Mouse (Mus musculus) CD4-positive helper T cell, adult 2 months (primary cell): Measurements from ENCODE around the gene Nup37.

Experiments used
- DNase-seq: peaks from one replicate; pipeline ENCODE4 v3.0.0-alpha.2; 2012; ENCODE audit warnings: low read depth, missing footprints, low spot score

Nup37 gene

DNA sequence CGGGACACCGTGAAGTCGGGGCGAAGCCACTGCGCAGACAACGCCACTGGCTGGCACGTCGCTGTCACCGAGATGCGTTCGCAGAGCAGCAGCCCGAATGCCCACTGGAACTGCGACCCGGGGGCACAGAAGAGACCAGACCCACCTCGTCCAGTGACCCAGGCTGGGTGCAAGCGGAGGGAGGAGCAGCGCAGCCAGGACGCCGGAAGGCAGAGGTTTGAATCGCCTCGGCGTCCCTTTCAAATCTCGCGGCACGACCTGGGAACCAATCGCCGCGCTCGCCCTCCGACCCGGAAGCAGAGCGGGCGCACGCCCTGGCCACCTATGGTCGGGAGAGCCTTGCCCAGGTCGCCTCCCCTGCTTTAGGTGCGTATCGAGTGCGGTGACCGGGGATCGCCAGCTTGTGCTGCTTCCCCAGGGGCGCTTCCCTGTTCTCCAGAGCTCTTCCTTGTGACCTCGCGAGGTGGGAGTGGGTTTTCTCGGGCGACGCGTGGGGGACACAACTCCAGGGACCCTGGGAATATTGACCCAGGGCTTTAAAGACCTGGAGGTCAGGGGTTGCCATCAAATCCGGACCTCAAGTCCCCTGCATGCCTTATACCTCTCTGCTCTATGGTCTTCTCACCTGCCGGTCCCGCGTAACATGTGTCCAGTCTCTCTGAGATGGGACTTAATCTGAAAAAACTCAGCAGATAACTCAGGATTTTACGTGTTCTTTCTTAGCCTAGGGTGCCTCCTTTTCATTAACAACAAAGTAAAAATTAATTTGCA lies at the start of gene Nup37, which contains the start of gene Parpbp:
Gene Nup37, plus strand, starts transcription at position 286 of the 771 bp plus-strand sequence.
Gene Parpbp, minus strand, starts transcription at position 235 of the 771 bp plus-strand sequence.
- peak; percentile 90 for DNase-seq

DNA sequence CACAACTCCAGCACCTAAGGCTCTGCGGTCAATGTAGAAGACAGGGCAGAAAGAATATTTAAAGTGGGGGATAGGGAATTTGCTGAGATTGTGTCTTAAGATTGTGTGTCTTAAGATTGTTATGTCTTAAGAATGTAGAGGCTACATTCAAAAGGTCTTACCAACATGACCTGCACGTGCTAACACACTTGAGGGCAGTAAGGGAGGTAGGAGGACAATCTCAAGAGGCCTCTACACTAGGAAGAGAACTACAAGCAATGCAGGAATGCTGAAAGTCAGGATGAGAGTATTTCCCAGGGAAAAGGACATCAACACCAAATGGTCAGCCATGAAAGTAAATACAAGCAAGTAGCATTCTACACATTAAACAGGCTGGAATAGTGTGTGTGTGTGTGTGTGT lies 40.6 kb upstream of the Nup37 start:
- no peak for DNase-seq

DNA sequence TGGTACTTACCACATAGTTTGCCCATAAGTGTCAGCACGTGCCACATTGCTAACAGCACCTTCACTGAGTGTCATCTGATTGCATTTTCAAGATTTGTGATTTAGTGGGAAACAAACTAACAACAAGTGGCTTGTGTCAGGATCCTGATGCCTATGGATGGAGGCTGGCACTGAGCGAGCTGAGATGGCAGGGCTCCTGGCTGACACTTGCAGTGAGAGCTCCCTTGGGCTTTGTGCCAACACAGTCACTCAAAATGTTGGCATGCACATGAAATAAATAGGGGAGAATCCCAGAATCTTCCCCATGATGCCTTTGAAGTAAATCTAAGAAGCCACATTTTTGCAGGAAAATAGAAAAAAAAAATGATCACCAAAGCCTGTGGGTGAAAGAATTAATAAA lies 33.5 kb upstream of the Nup37 start:
- DNase-seq: no peak

DNA sequence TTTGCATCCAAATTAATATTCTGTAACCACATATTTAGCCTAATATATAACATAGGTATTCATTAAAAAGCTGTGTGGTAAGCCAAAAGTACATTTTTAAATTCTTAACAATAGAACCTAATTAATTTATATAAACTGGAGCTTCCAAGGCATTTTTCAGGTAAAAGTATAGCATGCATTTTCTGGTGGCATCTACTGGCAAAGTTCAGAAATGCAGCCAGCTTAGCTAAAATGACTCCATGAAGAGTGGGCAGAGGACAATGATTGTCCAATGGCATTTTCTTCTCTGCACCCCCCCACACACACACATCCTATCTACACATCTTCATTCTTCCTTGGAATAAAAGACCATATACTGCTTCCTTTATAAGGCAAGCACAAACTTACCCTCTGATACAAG lies 27.1 kb upstream of the Nup37 start:
- DNase-seq: no peak

DNA sequence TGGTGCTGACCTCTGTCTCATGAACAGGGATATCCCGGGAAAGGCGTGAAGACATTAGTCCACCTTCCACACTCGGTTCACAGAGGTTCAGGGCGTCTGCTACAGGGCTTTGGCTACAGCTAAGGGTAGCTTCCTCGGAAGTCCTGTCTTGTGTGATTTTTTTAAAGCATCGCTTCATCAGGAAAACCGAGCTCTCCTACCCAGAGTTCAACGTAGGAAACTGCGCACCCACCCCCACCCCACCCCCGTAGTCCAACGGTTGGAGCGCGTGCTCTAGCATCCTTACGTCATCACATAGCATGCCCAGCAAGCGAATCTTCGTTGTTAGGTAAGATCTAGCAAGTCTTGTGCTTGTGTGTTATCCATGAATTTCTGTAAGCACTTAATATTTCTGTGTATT lies 11.2 kb upstream of the Nup37 start:
- no peak for DNase-seq

DNA sequence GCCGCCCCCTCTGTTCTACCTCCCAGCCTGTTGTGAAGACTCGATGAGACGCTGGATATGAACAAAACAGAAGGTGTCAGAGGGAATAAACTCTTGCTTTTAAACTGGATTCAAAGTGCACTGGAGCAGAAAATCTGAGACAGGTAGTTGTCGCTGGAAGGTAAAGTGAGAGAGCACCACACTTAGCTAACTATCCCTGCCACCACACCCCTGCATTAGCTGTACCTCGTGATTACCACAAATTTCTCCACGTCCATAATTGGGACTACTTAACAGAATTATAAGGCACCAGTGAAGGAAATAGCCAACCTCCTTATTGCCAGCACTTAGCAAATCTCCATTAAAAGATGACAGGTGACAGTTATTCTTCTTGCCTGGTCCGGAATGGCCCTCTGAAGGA lies 605 bp upstream of the Nup37 start:
- no peak for DNase-seq

DNA sequence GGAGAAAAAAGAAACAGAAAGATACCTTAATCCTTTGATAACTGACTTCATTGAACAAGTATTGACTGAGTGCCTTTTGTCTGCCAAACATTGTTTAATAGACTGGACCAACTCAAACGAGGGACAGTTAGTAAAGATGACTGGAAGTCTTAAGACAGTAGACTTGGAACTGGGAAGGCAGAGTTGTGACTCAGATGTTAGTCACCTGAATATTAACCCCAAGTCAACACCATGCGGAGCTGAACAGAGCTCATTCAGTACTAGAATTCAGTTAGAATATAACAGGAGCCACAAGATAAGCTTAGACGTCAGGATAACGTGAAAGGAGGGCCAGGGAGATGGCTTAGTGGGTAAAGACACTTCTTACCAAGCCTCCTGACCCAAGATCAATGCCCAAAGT lies 3.6 kb downstream of the Nup37 start:
- no peak for DNase-seq

DNA sequence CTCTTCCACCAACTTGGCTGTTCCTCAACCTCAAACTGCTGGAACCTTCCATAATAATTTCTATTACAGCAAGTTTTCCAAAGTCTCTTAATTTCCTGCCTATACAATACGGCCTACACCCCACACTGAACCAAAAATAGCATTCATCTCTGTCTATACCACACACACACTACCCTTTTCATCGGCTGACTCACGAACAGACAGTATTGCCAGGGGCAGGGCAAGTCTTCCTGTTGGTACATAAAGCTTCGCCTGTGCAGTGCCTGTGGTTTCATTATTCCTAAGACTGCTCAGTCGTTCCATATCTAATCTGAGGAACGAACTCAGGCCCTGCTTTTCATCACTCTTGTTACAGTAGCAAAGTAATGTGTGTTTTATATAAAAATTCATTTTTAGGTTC lies 4.9 kb downstream of the Nup37 start:
- DNase-seq: no peak

DNA sequence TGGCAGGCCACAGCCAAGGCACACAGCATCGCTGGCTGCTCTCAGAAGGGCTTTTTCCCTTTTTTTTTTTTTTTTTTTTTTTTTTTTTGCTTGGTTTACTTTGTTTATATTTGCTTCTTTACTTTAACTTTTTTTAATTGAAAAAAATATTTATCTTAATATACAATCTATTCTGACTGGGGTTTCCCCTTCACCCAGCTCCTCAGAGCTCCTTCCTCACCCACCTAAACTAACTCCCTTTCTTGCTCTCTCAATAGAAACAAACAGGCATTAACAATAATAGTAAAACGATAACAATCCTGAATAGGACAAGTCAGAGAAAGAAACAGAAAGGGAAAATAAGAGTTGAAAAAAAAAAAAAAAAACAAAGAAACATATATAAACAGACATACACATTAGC lies 15.3 kb downstream of the Nup37 start:
- DNase-seq: no peak

DNA sequence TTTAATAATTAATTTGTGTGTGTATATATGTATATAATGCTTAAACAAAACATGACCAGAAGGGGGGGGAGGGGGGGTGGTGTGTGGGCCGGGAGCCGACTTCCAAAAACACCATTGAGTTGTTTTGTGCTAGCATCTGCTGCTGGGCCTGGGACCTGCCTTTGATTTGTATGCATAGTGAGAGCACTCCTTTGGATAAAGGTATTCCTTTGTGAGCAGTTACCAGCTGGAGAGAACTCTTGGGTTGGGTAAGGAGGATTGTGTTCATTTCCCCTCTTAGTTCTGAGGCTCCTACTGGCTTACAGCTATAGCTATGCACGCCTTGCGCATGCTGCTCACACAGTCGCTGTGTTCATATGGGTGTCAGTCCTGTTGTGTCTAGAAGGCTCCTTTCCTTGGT lies 15.9 kb downstream of the Nup37 start:
- no peak for DNase-seq

DNA sequence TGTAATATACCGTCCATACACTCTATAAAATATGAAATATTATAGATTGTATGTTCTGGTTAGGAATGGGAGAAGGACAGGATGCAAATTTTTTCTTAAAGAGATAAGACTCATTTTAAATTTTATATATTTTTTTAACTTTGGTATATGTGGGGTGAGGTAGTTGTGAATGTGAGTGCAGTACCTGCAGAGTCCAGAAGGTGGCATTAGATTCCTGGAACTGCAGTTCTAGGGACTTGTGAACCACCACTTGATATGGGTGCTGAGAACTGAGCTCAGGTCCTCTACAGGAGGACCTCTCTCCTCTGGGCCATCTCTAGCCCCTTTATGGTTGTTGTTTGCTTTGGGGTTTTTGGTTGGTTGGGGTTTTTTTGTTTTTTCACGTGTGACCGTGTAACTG lies 19.4 kb downstream of the Nup37 start:
- peak; percentile 27 for DNase-seq

DNA sequence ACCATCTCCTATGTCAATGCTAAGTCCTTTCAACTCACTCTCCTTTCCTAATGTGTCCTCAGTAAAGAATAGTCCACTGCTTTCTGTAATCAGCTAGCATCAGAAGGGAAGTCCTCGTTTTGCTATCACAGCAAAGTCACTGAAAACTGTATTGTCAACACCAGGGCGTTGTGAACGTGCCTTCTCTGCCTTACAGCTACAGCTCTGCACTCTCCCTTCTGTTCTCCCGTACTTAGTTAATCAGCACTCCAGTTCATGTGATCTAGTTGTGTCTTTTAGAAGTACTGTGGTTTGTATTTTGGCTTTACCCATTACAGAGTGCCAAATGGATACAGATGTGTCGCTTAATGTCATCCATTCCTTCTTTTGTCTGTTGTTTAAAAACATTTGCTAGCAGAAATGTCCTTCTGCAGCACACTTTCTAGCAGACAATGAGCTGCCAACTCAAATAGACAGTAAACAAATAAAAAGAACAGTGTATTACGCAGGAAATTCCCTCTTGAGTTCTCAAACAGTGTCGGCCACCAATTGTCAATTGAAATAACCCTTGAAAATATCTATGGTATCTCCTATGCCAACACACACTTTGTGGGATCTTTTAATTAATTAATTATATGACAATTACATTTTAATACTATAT lies 20.8 kb downstream of the Nup37 start:
- no peak for DNase-seq

DNA sequence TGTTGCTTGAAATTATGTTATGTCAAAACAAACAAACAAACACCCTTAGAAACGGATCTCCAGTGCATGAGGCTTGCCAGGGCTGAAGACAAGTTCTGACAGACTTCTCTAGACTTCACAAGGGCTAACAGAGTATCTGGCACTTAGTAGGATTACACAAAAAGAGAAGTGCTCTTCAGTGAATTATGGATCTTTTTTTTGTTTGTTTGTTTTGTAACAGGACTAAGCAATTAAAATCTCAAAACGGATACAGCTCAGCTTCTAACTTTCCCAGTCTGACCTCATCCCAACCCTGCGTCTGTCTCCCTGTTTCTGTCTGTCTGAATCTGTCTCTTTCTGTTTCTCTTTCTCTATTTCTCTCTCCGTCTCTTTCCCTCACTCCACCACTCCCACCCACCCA lies 53.7 kb downstream of the Nup37 start:
- no peak for DNase-seq

DNA sequence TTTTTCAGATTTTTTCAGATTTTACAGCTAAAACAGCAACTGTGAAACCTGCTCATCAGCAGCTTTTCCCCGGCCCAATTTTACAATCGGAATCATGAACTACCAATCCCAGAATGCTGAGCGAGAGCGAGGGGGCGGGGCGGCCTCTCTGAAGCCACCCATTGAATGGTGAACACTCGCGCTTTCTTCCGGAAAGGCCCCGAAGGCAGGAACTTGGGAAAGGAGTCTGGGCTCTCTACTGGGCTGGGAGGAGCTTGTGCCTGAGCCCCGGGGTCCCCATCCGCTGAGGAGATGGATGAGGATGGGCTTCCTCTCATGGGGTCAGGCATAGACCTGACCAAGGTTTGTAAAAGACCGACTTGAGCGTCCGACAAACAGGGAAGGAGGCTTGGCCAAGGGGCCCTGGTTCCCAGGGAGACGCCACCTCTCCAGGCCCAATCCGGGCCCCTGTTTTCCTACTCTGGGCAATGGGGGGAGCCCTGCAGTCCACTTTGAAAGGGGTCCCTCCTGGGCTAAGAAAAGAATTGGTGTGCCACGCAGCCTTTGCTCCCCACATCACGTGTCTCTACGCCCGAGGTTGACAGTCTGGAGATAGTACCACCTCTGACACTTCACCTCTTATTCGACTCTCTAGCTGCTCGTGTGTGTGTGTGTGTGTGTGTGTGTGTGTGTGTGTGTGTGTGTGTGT lies 54.3 kb downstream of the Nup37 start, which contains the start of gene Washc3:
Gene Washc3, plus strand, starts transcription at position 143 of the 688 bp plus-strand sequence.
- DNase-seq: peak; percentile 90

DNA sequence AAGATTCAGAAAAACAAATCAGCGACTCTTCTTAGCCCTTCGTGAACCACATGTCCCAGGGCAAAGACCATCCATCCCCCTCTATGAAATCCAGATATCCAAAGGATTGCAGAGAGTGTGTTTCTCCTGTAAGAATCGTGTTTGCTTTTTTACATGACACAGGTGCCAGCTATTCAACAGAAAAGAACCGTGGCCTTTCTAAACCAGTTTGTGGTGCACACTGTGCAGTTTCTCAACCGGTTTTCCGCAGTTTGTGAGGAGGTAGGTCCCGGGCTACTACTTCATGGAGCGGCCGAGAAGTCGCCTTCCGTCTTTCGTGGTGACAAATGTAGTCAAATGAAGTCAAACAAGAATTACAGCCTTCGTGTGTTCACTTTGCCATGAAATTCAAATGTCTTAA lies 54.9 kb downstream of the Nup37 start:
- DNase-seq: no peak

DNA sequence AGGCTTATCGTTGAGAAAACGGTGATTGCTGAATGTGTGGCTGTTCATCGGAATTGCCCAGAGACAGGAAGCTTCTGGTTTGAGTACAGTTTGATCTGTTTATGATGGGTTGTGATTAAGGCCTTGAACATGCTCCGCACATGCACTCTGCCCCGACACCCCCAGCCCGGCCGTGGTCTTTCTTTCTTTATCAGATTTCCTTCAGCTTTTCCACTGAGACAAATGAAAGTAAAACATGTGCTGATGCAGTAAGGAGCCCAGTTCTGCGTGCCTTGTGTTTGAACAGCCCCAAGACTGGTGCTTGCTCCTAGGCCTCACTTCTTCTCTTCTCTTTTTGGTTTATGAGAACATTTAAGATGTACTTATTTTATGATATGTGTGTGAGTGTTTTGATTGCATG lies 55.8 kb downstream of the Nup37 start:
- peak; percentile 61 for DNase-seq

DNA sequence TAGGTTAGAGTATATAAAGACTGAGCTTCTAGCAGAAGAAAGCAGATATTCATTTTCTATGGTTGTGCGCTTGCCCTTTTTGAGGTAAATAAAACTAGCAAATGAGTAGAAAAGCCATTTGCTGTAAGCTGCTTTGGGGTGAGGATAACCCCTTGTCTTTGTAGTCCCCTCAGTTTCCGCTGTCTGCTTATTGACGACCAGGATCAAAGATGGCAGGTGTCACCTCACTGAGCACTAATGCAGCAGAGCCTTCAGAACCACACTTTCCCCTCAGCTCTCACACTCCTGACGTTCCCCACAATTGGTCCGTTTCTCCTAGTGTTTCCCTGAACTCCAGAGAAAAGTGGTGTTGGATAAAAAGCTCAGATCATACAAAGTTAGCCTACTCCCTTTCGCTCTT lies 56.4 kb downstream of the Nup37 start:
- DNase-seq: peak; percentile 60

DNA sequence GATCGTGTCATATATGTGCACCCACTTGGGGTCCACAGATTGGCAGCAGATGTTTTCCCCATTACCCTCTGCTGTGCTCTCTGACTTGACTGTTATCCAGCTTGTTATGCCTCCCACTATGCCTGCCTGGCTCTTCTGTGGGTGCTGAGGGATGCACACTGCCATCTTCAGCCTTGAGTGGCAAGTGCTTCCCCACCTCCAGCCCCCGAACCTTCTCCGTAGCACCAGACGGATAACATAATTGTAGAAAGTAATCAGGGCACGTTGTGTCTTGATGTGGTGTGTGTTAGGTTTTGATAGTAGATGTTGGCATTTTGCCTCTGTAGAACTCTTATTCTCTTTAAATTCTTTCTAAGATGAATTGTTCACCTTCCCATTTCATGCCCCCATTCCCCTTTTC lies 65.9 kb downstream of the Nup37 start:
- DNase-seq: no peak

DNA sequence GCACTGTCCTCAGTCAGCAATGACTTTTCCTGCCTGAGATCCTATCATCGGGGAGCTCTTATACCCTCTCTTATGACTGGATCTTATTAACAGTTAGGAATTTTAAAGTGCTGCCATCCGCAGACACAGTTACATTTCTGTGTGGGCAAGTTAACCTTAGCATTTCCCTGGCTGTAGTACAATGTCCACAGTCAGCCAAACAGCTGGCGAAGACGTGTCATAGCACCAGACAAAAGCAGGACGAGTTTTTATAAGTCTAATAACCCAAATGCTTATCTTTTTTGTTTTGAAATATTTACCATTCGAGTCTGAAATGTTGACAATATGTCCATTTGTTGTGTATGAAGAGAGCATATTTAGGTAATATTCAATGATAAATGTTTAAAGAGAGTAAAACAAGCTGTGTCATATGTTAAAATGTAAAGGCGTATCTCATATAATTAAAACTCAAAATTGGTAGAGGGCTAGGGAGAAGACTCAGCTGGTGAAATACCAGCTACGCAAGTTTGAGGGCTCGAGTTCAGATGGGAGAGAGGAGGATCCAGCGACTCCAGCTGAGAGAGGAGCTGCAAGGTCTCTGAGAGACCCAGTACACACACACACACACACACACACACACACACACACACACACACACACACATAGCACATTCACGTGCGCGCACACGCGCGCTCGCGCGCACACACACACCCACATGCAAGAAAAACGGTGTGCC lies 68.2 kb downstream of the Nup37 start:
- no peak for DNase-seq

DNA sequence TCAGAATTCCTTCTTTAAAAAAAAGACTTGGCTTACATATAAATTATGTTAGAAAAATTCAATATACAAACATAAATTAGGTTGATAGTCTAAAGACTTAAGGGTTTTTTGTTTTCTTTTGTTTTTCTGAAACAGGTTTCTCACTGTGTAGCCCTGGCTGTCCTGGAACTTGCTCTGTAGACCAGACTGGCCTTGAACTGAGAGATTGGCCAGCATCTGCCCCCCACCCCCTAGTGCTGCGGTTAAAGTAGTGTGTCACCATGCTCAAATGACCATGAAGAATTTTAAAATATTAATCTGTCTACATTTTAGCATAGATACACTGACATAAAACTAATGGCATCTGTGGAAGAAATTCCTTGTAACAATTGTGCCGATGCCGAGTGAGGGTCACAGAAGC lies 71.4 kb downstream of the Nup37 start:
- no peak for DNase-seq

DNA sequence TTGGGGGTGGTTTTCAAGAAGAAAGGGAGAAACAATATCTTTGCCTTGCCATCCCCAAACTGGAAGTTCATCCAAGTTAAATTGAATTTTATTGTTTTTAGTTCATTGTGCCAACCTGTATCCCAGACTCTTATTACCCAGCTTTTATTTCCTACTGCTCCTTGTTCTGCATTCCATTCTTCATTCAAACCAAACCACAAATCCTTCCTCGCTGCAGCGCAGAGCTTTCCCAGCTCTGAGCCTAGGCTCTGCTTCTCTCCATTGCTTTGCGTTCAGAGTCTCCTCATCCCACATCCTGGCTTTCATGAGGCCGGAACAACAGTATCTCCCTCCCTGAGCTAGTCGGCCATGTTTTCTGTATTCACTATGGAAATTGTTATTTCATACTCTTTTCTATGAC lies 74.9 kb downstream of the Nup37 start:
- DNase-seq: no peak

DNA sequence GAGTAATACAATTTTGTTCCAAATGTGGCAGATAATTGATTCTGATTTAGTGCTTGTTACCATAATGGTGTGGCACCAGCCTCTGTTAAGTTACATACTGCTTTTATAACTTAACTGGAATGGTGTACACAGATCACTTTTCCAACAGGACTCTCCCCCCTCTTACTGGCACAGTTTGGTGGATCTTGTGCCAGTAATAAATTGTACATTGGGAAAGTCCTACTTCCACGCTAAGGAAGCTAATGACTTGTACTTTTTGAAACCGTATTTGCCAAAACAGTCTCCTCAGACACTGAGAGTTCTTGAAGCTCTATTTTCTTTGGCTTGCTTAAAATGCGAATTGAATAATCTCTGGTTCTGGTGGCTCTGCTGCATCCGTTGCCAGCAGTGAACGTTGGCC lies 78.6 kb downstream of the Nup37 start:
- DNase-seq: no peak
